Mouse (Mus musculus): ENCODE measurements around the gene Fancm. TPM values are rescaled to one million over a fixed set of nuclear protein-coding genes. Genes with fewer than 3 reads are reported as not detected.
A peak's percentile ranks its signal among the peaks of the same experiment; 100 is the strongest.

Fancm gene
- polyA plus RNA-seq, 1 experiment = 1.2 TPM

- no peak for TF ChIP-seq MAX (IDR thresholded peaks at IDR 0.05; ENCODE audit: low read depth)
- TF ChIP-seq POLR2AphosphoS2 (IDR thresholded peaks at IDR 0.05; ENCODE audit: insufficient read length, low read depth) = no peak
- no peak for TF ChIP-seq REST (IDR thresholded peaks at IDR 0.05; ENCODE audit: insufficient read depth, insufficient read length)
- no peak for TF ChIP-seq MYOG (IDR thresholded peaks at IDR 0.05; ENCODE audit: control insufficient read depth in 1 of 3, insufficient read depth in 1 of 3, insufficient read length in 2 of 3, low read depth in 2 of 3)
- no peak for TF ChIP-seq CEBPB (IDR thresholded peaks at IDR 0.05; ENCODE audit: insufficient read depth, poor library complexity, severe bottlenecking)
- no peak for TF ChIP-seq TCF3 (IDR thresholded peaks at IDR 0.05; ENCODE audit: insufficient read length, low read depth)
- TF ChIP-seq USF1 (IDR thresholded peaks at IDR 0.05; ENCODE audit: low read depth) = no peak
- no peak for TF ChIP-seq SRF (IDR thresholded peaks at IDR 0.05; ENCODE audit: control insufficient read depth, insufficient read length, low read depth)
- no peak for TF ChIP-seq TCF12 (IDR thresholded peaks at IDR 0.05; ENCODE audit: insufficient read depth, poor library complexity, severe bottlenecking)
- no peak for TF ChIP-seq E2F4 (IDR thresholded peaks at IDR 0.05; ENCODE audit: insufficient read depth)
- no peak for TF ChIP-seq MYOD1 (IDR thresholded peaks at IDR 0.05; ENCODE audit: control insufficient read depth in 1 of 3, insufficient read length in 2 of 3, low read depth in 2 of 3)
- peaks cover 8% of the 10 kb centered on the region for H3K36me3 ChIP-seq (ENCODE audit: control insufficient read depth, insufficient read depth)
- H3K79me2 ChIP-seq (ENCODE audit: control insufficient read depth, insufficient read depth) = peaks cover 31% of the 10 kb centered on the region
- H3K27me3 ChIP-seq (ENCODE audit: control insufficient read depth, insufficient read depth, insufficient read length) = no peaks in the 10 kb centered on the region
- H3ac ChIP-seq (ENCODE audit: control insufficient read depth, insufficient read length) = peak overlapping the region; percentile 64
- peak overlapping the region; percentile 93 for H3K4me2 ChIP-seq (ENCODE audit: low read depth)
- H3K4me3 ChIP-seq = peak overlapping the region; percentile 72
Observed at GRCm38 (mm10) chr12:65074651-65075050, 752 bp upstream of the Fancm start.

DNA sequence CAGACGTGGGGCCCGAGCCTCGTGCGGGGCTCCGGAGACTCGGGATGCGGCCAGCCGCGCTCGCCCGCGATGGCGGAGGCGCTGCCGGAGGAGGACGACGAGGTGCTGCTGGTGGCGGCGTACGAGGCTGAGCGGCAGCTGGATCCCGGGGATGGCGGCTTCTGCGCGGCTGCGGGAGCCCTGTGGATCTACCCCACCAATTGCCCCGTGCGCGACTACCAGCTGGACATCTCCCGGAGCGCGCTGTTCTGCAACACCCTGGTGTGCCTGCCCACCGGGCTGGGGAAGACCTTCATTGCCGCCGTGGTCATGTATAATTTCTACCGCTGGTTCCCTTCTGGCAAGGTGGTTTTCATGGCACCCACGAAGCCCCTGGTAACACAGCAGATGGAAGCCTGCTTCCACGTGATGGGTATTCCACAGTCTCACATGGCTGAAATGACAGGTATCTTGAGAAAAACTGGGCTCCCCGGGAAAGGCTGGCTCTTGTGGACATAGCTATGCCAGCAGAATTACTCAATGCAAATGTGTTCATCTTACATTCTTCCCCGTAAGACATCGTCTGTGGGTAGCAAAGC is 419 bp downstream of the Fancm start:
- Histone ChIP-seq H3ac (ENCODE audit: control insufficient read depth, insufficient read length) (peak overlapping the region; percentile 35), H3K4me2 (ENCODE audit: low read depth) (peak overlapping the region; percentile 87), H3K27me3 (ENCODE audit: control insufficient read depth, insufficient read depth, insufficient read length) (no peaks in the 10 kb centered on the region), H3K4me3 (peak overlapping the region; percentile 72), H3K36me3 (ENCODE audit: control insufficient read depth, insufficient read depth) (no peaks in the 10 kb centered on the region), H3K79me2 (ENCODE audit: control insufficient read depth, insufficient read depth) (peaks cover 27% of the 10 kb centered on the region)
- TF ChIP-seq MYOD1 (IDR thresholded peaks at IDR 0.05; ENCODE audit: control insufficient read depth in 1 of 3, insufficient read length in 2 of 3, low read depth in 2 of 3) = peak in 1 of 3 experiments; percentile 22
- no peak for TF ChIP-seq TCF3 (IDR thresholded peaks at IDR 0.05; ENCODE audit: insufficient read length, low read depth)
- no peak for TF ChIP-seq SRF (IDR thresholded peaks at IDR 0.05; ENCODE audit: control insufficient read depth, insufficient read length, low read depth)

DNA sequence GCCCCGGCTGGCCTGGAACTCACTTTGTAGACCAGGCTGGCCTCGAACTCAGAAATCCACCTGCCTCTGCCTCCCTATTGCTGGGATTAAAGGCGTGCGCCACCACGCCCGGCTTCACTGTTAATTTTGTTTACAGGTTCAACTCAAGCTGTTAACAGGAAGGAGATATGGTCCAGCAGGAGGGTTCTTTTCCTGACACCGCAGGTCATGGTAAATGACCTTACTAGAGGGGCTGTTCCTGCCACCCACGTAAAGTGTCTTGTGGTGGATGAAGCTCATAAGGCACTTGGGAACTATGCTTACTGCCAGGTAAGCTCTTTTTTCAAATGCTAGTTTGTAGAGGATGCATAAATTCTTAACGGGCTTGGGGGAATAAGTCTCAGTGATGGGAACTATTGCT is 1.5 kb downstream of the Fancm start:
- no peak overlapping the region for H3ac ChIP-seq (ENCODE audit: control insufficient read depth, insufficient read length)
- H3K4me2 ChIP-seq (ENCODE audit: low read depth) = peak overlapping the region; percentile 16
- H3K36me3 ChIP-seq (ENCODE audit: control insufficient read depth, insufficient read depth) = no peaks in the 10 kb centered on the region
- H3K4me3 ChIP-seq = peak overlapping the region; percentile 72
- TF ChIP-seq POLR2AphosphoS2 (IDR thresholded peaks at IDR 0.05; ENCODE audit: insufficient read length, low read depth) = no peak
- TF ChIP-seq SRF (IDR thresholded peaks at IDR 0.05; ENCODE audit: control insufficient read depth, insufficient read length, low read depth) = no peak
- TF ChIP-seq MAX (IDR thresholded peaks at IDR 0.05; ENCODE audit: low read depth) = no peak
- TF ChIP-seq REST (IDR thresholded peaks at IDR 0.05; ENCODE audit: insufficient read depth, insufficient read length) = no peak
- no peak for TF ChIP-seq CEBPB (IDR thresholded peaks at IDR 0.05; ENCODE audit: insufficient read depth, poor library complexity, severe bottlenecking)
- TF ChIP-seq MYOG (IDR thresholded peaks at IDR 0.05; ENCODE audit: control insufficient read depth in 1 of 3, insufficient read depth in 1 of 3, insufficient read length in 2 of 3, low read depth in 2 of 3) = no peak
- no peak for TF ChIP-seq MYOD1 (IDR thresholded peaks at IDR 0.05; ENCODE audit: control insufficient read depth in 1 of 3, insufficient read length in 2 of 3, low read depth in 2 of 3)
- TF ChIP-seq TCF12 (IDR thresholded peaks at IDR 0.05; ENCODE audit: insufficient read depth, poor library complexity, severe bottlenecking) = no peak
- no peak for TF ChIP-seq USF1 (IDR thresholded peaks at IDR 0.05; ENCODE audit: low read depth)
- TF ChIP-seq E2F4 (IDR thresholded peaks at IDR 0.05; ENCODE audit: insufficient read depth) = no peak
- TF ChIP-seq TCF3 (IDR thresholded peaks at IDR 0.05; ENCODE audit: insufficient read length, low read depth) = no peak
- TF ChIP-seq POLR2A (IDR thresholded peaks at IDR 0.05; ENCODE audit: insufficient read length, low read depth) = no peak
- peaks cover 21% of the 10 kb centered on the region for H3K79me2 ChIP-seq (ENCODE audit: control insufficient read depth, insufficient read depth)
- H3K27me3 ChIP-seq (ENCODE audit: control insufficient read depth, insufficient read depth, insufficient read length) = no peaks in the 10 kb centered on the region

GRCm38 (mm10) chr12:65108746-65109145 is 33.3 kb downstream of the Fancm start:
- no peak overlapping the region for H3K4me2 ChIP-seq (ENCODE audit: low read depth)
- no peak overlapping the region for H3K4me3 ChIP-seq
- no peaks in the 10 kb centered on the region for H3K79me2 ChIP-seq (ENCODE audit: control insufficient read depth, insufficient read depth)
- TF ChIP-seq TCF3 (IDR thresholded peaks at IDR 0.05; ENCODE audit: insufficient read length, low read depth) = no peak
- no peak for TF ChIP-seq MYOG (IDR thresholded peaks at IDR 0.05; ENCODE audit: control insufficient read depth in 1 of 3, insufficient read depth in 1 of 3, insufficient read length in 2 of 3, low read depth in 2 of 3)
- no peak for TF ChIP-seq MYOD1 (IDR thresholded peaks at IDR 0.05; ENCODE audit: control insufficient read depth in 1 of 3, insufficient read length in 2 of 3, low read depth in 2 of 3)
- TF ChIP-seq USF1 (IDR thresholded peaks at IDR 0.05; ENCODE audit: low read depth) = no peak
- no peak for TF ChIP-seq POLR2AphosphoS2 (IDR thresholded peaks at IDR 0.05; ENCODE audit: insufficient read length, low read depth)
- TF ChIP-seq CEBPB (IDR thresholded peaks at IDR 0.05; ENCODE audit: insufficient read depth, poor library complexity, severe bottlenecking) = no peak
- TF ChIP-seq E2F4 (IDR thresholded peaks at IDR 0.05; ENCODE audit: insufficient read depth) = no peak
- no peak for TF ChIP-seq REST (IDR thresholded peaks at IDR 0.05; ENCODE audit: insufficient read depth, insufficient read length)
- no peak for TF ChIP-seq SRF (IDR thresholded peaks at IDR 0.05; ENCODE audit: control insufficient read depth, insufficient read length, low read depth)
- no peak for TF ChIP-seq POLR2A (IDR thresholded peaks at IDR 0.05; ENCODE audit: insufficient read length, low read depth)
- no peak for TF ChIP-seq TCF12 (IDR thresholded peaks at IDR 0.05; ENCODE audit: insufficient read depth, poor library complexity, severe bottlenecking)
- no peak for TF ChIP-seq MAX (IDR thresholded peaks at IDR 0.05; ENCODE audit: low read depth)
- no peak overlapping the region for H3ac ChIP-seq (ENCODE audit: control insufficient read depth, insufficient read length)
- peaks cover 16% of the 10 kb centered on the region for H3K36me3 ChIP-seq (ENCODE audit: control insufficient read depth, insufficient read depth)
- H3K27me3 ChIP-seq (ENCODE audit: control insufficient read depth, insufficient read depth, insufficient read length) = no peaks in the 10 kb centered on the region

All from myocyte (in vitro differentiated cells).